Mouse (Mus musculus) mammary gland, adult 2 months (tissue): Measurements from ENCODE around the gene Gm904. TPM values are rescaled to one million over a fixed set of nuclear protein-coding genes. Genes with fewer than 3 reads are reported as not detected.

Experiments
- polyA plus RNA-seq: library from polyadenylated mRNA; depleted of rRNA; stranded (reverse); fragments of >200 nt; gene quantifications from 2 replicates; pipeline ENCODE4 v1.2.3, GENCODE M21; 2012; ENCODE audit warnings: low replicate concordance; rRNA removed

Gene Gm904
- polyA plus RNA-seq = not detected in 2 replicates

GRCm38 (mm10) chr13:50642928-50643327 lies at the start of gene Gm904:
Gene Gm904 (plus strand): TSS chr13:50643228.

Other genes with a start within 250 kb of the Gm904 start
- gene Fbxw17, start 225.4 kb upstream of the Gm904 start, polyA plus RNA-seq = 37.2 and 49.2 TPM in 2 replicates
- gene Gm47429, start 199.3 kb upstream of the Gm904 start, polyA plus RNA-seq = not detected in 2 replicates
- not detected in 2 replicates for gene Nutm2, start 175.9 kb upstream of the Gm904 start, polyA plus RNA-seq
- not detected in 2 replicates for gene Gm8765, start 55.1 kb downstream of the Gm904 start, polyA plus RNA-seq